Mouse (Mus musculus) left cerebral cortex, postnatal 14 days (tissue): ENCODE measurements around the gene Pkhd1. TPM values are rescaled to one million over a fixed set of nuclear protein-coding genes. Genes with fewer than 3 reads are reported as not detected.

Experiments
- DNase-seq, 2 experiments: peaks; one replicate each; pipeline ENCODE4 v3.0.0; 2021 to 2022; ENCODE audit warnings: low spot score in 2 of 2, mixed read lengths in 1 of 2
- intact Hi-C: fragments of 180-260 bp; cut with DNase I; formaldehyde crosslinking; loops from one replicate; pipeline ENCODE4 v1.15.1; 2025
- long read RNA-seq, 2 experiments: library from polyadenylated mRNA; stranded (forward); transcript quantifications; one replicate each; pipeline ENCODE4 v2.0.0; 2021
- total RNA-seq, 2 experiments: library from RNA; stranded (reverse); gene quantifications; 2 replicates each; pipeline ENCODE4 v1.2.3; 2021

Pkhd1 gene
- total RNA-seq = under 1 TPM; 0.09 to 0.11 TPM
- long read RNA-seq, experiment 1 = 0 reads
- long read RNA-seq, experiment 2 = 0 reads

- intact Hi-C loops = loop anchor here (10.0 kb wide), 1 partner anchor 287 kb away; no protein-coding TSS in a partner anchor
- no peak for DNase-seq
Measured at GRCm38 (mm10) chr1:20617849-20618530, at the start of gene Pkhd1. Pkhd1 (minus strand) TSS chr1:20618064.

- intact Hi-C loops = no loop called here
- no peak for DNase-seq
Measured at GRCm38 (mm10) chr1:20667567-20667966, 49.7 kb upstream of the Pkhd1 start.

GRCm38 (mm10) chr1:20666233-20666632 lies 48.4 kb upstream of the Pkhd1 start:
- no peak for DNase-seq
- intact Hi-C loops = no loop called here

- DNase-seq = no peak
- intact Hi-C loops = no loop called here
Measured at GRCm38 (mm10) chr1:20655085-20655484, 37.2 kb upstream of the Pkhd1 start.

- no peak for DNase-seq
- intact Hi-C loops = no loop called here
Measured at GRCm38 (mm10) chr1:20653513-20654506, 35.9 kb upstream of the Pkhd1 start.

- no peak for DNase-seq
- intact Hi-C loops = no loop called here
Measured at GRCm38 (mm10) chr1:20634856-20635255, 17.0 kb upstream of the Pkhd1 start.

- intact Hi-C loops = no loop called here
- no peak for DNase-seq
Measured at GRCm38 (mm10) chr1:20633276-20633869, 15.5 kb upstream of the Pkhd1 start.

- intact Hi-C loops = no loop called here
- DNase-seq = no peak
Measured at GRCm38 (mm10) chr1:20624564-20624963, 6.7 kb upstream of the Pkhd1 start.

- intact Hi-C loops = no loop called here
- DNase-seq = no peak
Measured at GRCm38 (mm10) chr1:20623375-20623774, 5.5 kb upstream of the Pkhd1 start.

- intact Hi-C loops = no loop called here
- peak in 1 of 2 experiments; percentile 17 for DNase-seq
Measured at GRCm38 (mm10) chr1:20620611-20621010, 2.7 kb upstream of the Pkhd1 start.

GRCm38 (mm10) chr1:20619363-20619762 lies 1.5 kb upstream of the Pkhd1 start:
- intact Hi-C loops = loop anchor here (10.0 kb wide), 1 partner anchor 285 kb away; no protein-coding TSS in a partner anchor
- DNase-seq = no peak

- intact Hi-C loops = loop anchor here (2.0 to 10.0 kb wide), 2 partner anchors 188 to 292 kb away; no protein-coding TSS in a partner anchor
- DNase-seq = peak; percentile 60 to 77
Measured at GRCm38 (mm10) chr1:20612643-20613042, 5.2 kb downstream of the Pkhd1 start.

- no peak for DNase-seq
- intact Hi-C loops = no loop called here
Measured at GRCm38 (mm10) chr1:20605489-20605888, 12.4 kb downstream of the Pkhd1 start.

GRCm38 (mm10) chr1:20590488-20590887 lies 27.4 kb downstream of the Pkhd1 start:
- intact Hi-C loops = no loop called here
- no peak for DNase-seq

GRCm38 (mm10) chr1:20571469-20571868 lies 46.4 kb downstream of the Pkhd1 start:
- intact Hi-C loops = no loop called here
- no peak for DNase-seq

GRCm38 (mm10) chr1:20569430-20569829 lies 48.4 kb downstream of the Pkhd1 start:
- intact Hi-C loops = no loop called here
- no peak for DNase-seq

GRCm38 (mm10) chr1:20558443-20558842 lies 59.4 kb downstream of the Pkhd1 start:
- no peak for DNase-seq
- intact Hi-C loops = no loop called here

GRCm38 (mm10) chr1:20554398-20554797 lies 63.5 kb downstream of the Pkhd1 start:
- intact Hi-C loops = no loop called here
- peak; percentile 62 to 72 for DNase-seq

GRCm38 (mm10) chr1:20551334-20551733 lies 66.5 kb downstream of the Pkhd1 start:
- no peak for DNase-seq
- intact Hi-C loops = no loop called here

GRCm38 (mm10) chr1:20544526-20544925 lies 73.3 kb downstream of the Pkhd1 start:
- DNase-seq = no peak
- intact Hi-C loops = no loop called here
